Mouse (Mus musculus) CH12.LX (cell line): ENCODE data around the gene Ablim1. TPM values are rescaled to one million over a fixed set of nuclear protein-coding genes. Genes with fewer than 3 reads are reported as not detected.
A peak's percentile ranks its signal among the peaks of the same experiment; 100 is the strongest.

Experiments
- DNase-seq: peaks from one replicate; pipeline ENCODE4 v3.0.0-alpha.2; 2013; ENCODE audit errors: extremely low read depth
- H3K27ac ChIP-seq: 2 replicates; pipeline ENCODE4 v1.5.1; 2012; ENCODE audit warnings: low read depth, mild to moderate bottlenecking, control low read depth, moderate library complexity; ENCODE audit not compliant: insufficient read depth
- H3K27me3 ChIP-seq: replicated peaks from 2 replicates; pipeline ENCODE3; 2012; ENCODE audit warnings: inconsistent platforms
- H3K36me3 ChIP-seq, 2 experiments: replicated peaks in 1 of 2; 2 replicates each; pipeline versions ENCODE3 to v1.6.1; 2012; ENCODE audit warnings: inconsistent platforms in 1 of 2, low read length in 1 of 2, mild to moderate bottlenecking in 1 of 2, mixed read lengths in 1 of 2, moderate library complexity in 1 of 2; ENCODE audit not compliant: control insufficient read depth in 1 of 2, insufficient read depth in 1 of 2
- H3K4me1 ChIP-seq, 2 experiments: 2 replicates each; pipeline ENCODE4 v1.6.1; 2012; ENCODE audit warnings: inconsistent platforms in 1 of 2, moderate library complexity in 1 of 2; ENCODE audit not compliant: insufficient read depth in 2 of 2, control insufficient read depth in 1 of 2
- H3K4me2 ChIP-seq: 2 replicates; pipeline ENCODE4 v1.6.1; 2012; ENCODE audit warnings: low read depth, mild to moderate bottlenecking, control low read depth; ENCODE audit not compliant: poor library complexity, insufficient read depth, severe bottlenecking
- H3K4me3 ChIP-seq, 3 experiments: fragments of 150-350 bp in 1 of 3; sonication (generic) in 1 of 3; replicated peaks in 1 of 3; 2 replicates each; pipeline versions ENCODE3 to v1.5.1; 2011 to 2012; ENCODE audit warnings: low read depth in 2 of 3, low read length in 2 of 3, mild to moderate bottlenecking in 2 of 3, moderate library complexity in 2 of 3, control low read depth in 1 of 3, improper control_type of control experiment in 1 of 3, inconsistent platforms in 1 of 3, mixed read lengths in 1 of 3; ENCODE audit not compliant: poor library complexity in 1 of 3
- H3K79me2 ChIP-seq: replicated peaks from 2 replicates; pipeline ENCODE4 v1.6.1; 2012; ENCODE audit warnings: mild to moderate bottlenecking, moderate library complexity; ENCODE audit not compliant: control insufficient read depth, poor library complexity, insufficient read depth, severe bottlenecking; ENCODE audit errors: extremely low read depth
- H3K9ac ChIP-seq: 2 replicates; pipeline ENCODE4 v1.6.1; 2012; ENCODE audit warnings: low read depth, mild to moderate bottlenecking, control low read depth, moderate library complexity; ENCODE audit not compliant: insufficient read depth
- H3K9me3 ChIP-seq: replicated peaks from 2 replicates; pipeline ENCODE3; 2012; ENCODE audit warnings: low read length, inconsistent platforms, mixed read lengths
- BHLHE40 ChIP-seq: IDR thresholded peaks from 2 replicates; pipeline ENCODE4 v1.6.1; 2011; ENCODE audit warnings: mild to moderate bottlenecking, low read depth, low read length, improper control_type of control experiment
- CHD1 ChIP-seq: IDR thresholded peaks from 2 replicates; pipeline ENCODE4 v1.6.1; 2012; ENCODE audit warnings: low read depth, low read length, improper control_type of control experiment, inconsistent platforms
- CHD2 ChIP-seq: IDR thresholded peaks from 2 replicates; pipeline ENCODE4 v1.6.1; 2011; ENCODE audit warnings: low read length, improper control_type of control experiment
- CTCF ChIP-seq, 2 experiments: IDR thresholded peaks in 1 of 2; conservative IDR thresholded peaks in 1 of 2; 2 replicates each; pipeline ENCODE4 v1.5.1; 2011 to 2012; ENCODE audit warnings: low read depth in 2 of 2, low read length in 2 of 2, improper control_type of control experiment in 1 of 2, inconsistent platforms in 1 of 2, mild to moderate bottlenecking in 1 of 2, moderate library complexity in 1 of 2
- E2F4 ChIP-seq: IDR thresholded peaks from 2 replicates; pipeline ENCODE4 v1.6.1; 2011; ENCODE audit warnings: low read depth, low read length, improper control_type of control experiment; ENCODE audit not compliant: insufficient replicate concordance
- ELF1 ChIP-seq: IDR thresholded peaks from 2 replicates; pipeline ENCODE4 v1.6.1; 2014; ENCODE audit warnings: low read depth, mild to moderate bottlenecking, inconsistent platforms, low read length, improper control_type of control experiment
- EP300 ChIP-seq: IDR thresholded peaks from 2 replicates; pipeline ENCODE4 v1.6.1; 2011; ENCODE audit warnings: low read length, improper control_type of control experiment
- ETS1 ChIP-seq: conservative IDR thresholded peaks from 2 replicates; pipeline ENCODE4 v1.6.1; 2012; ENCODE audit warnings: low read depth, mild to moderate bottlenecking, inconsistent platforms, low read length, improper control_type of control experiment, moderate library complexity
- GABPA ChIP-seq: IDR thresholded peaks from 2 replicates; pipeline ENCODE4 v1.6.1; 2012; ENCODE audit warnings: low read depth, low read length, improper control_type of control experiment, inconsistent platforms; ENCODE audit not compliant: insufficient replicate concordance
- HCFC1 ChIP-seq: IDR thresholded peaks from 2 replicates; pipeline ENCODE4 v1.6.1; 2012; ENCODE audit warnings: low read depth, mild to moderate bottlenecking, inconsistent platforms, low read length, improper control_type of control experiment
- IRF4 ChIP-seq: IDR thresholded peaks from 2 replicates; pipeline ENCODE4 v1.6.1; 2014; ENCODE audit warnings: low read depth, mild to moderate bottlenecking, inconsistent platforms, low read length, improper control_type of control experiment
- JUN ChIP-seq: IDR thresholded peaks from 2 replicates; pipeline ENCODE4 v1.6.1; 2011; ENCODE audit warnings: low read depth, mild to moderate bottlenecking, low read length, improper control_type of control experiment, moderate library complexity; ENCODE audit not compliant: insufficient read depth
- JUND ChIP-seq: conservative IDR thresholded peaks from 2 replicates; pipeline ENCODE4 v1.6.1; 2011; ENCODE audit warnings: low read depth, low read length, improper control_type of control experiment
- KAT2A ChIP-seq: IDR thresholded peaks from 2 replicates; pipeline ENCODE4 v1.6.1; 2012; ENCODE audit warnings: low read length, improper control_type of control experiment, inconsistent platforms; ENCODE audit not compliant: insufficient replicate concordance
- MAFK ChIP-seq: IDR thresholded peaks from 2 replicates; pipeline ENCODE4 v1.6.1; 2011; ENCODE audit warnings: low read length, improper control_type of control experiment; ENCODE audit not compliant: insufficient replicate concordance
- MAX ChIP-seq: IDR thresholded peaks from 2 replicates; pipeline ENCODE4 v1.6.1; 2011; ENCODE audit warnings: low read length, improper control_type of control experiment
- MAZ ChIP-seq: IDR thresholded peaks from 2 replicates; pipeline ENCODE4 v1.6.1; 2012; ENCODE audit warnings: low read depth, mild to moderate bottlenecking, inconsistent platforms, low read length, improper control_type of control experiment, moderate library complexity
- MEF2A ChIP-seq: IDR thresholded peaks from 2 replicates; pipeline ENCODE4 v1.6.1; 2014; ENCODE audit warnings: low read depth, mild to moderate bottlenecking, inconsistent platforms, low read length, improper control_type of control experiment, borderline replicate concordance
- MXI1 ChIP-seq: IDR thresholded peaks from 2 replicates; pipeline ENCODE4 v1.6.1; 2011; ENCODE audit warnings: mild to moderate bottlenecking, low read depth, low read length, improper control_type of control experiment
- MYC ChIP-seq: IDR thresholded peaks from 2 replicates; pipeline ENCODE4 v1.6.1; 2011; ENCODE audit warnings: low read depth, mild to moderate bottlenecking, improper control_type of control experiment, low read length
- NELFE ChIP-seq: IDR thresholded peaks from 2 replicates; pipeline ENCODE4 v1.6.1; 2011; ENCODE audit warnings: low read depth, low read length, improper control_type of control experiment
- NRF1 ChIP-seq: IDR thresholded peaks from 2 replicates; pipeline ENCODE4 v1.6.1; 2014; ENCODE audit warnings: low read depth, mild to moderate bottlenecking, inconsistent platforms, low read length, improper control_type of control experiment, moderate library complexity
- PAX5 ChIP-seq: IDR thresholded peaks from 2 replicates; pipeline ENCODE4 v1.6.1; 2012; ENCODE audit warnings: low read length, inconsistent platforms, mixed read lengths
- POLR2A ChIP-seq: IDR thresholded peaks from 2 replicates; pipeline ENCODE4 v1.6.1; 2011; ENCODE audit warnings: low read depth, mild to moderate bottlenecking, improper control_type of control experiment, low read length
- POLR2AphosphoS2 ChIP-seq: IDR thresholded peaks from 2 replicates; pipeline ENCODE4 v1.6.1; 2011; ENCODE audit warnings: low read depth, low read length, improper control_type of control experiment
- RAD21 ChIP-seq: IDR thresholded peaks from 2 replicates; pipeline ENCODE4 v1.6.1; 2011; ENCODE audit warnings: low read depth, mild to moderate bottlenecking, low read length, improper control_type of control experiment, moderate library complexity
- RCOR1 ChIP-seq: conservative IDR thresholded peaks from 2 replicates; pipeline ENCODE4 v1.6.1; 2012; ENCODE audit warnings: low read depth, mild to moderate bottlenecking, inconsistent platforms, low read length, improper control_type of control experiment
- SIN3A ChIP-seq: IDR thresholded peaks from 2 replicates; pipeline ENCODE4 v1.6.1; 2012; ENCODE audit warnings: low read length, improper control_type of control experiment, inconsistent platforms
- SMC3 ChIP-seq: IDR thresholded peaks from 2 replicates; pipeline ENCODE4 v1.6.1; 2011; ENCODE audit warnings: low read depth, low read length, improper control_type of control experiment
- TBP ChIP-seq: conservative IDR thresholded peaks from 2 replicates; pipeline ENCODE4 v1.6.1; 2011; ENCODE audit warnings: low read depth, low read length, improper control_type of control experiment
- TCF12 ChIP-seq: IDR thresholded peaks from 2 replicates; pipeline ENCODE4 v1.6.1; 2014; ENCODE audit warnings: low read depth, mild to moderate bottlenecking, inconsistent platforms, low read length, improper control_type of control experiment
- UBTF ChIP-seq: IDR thresholded peaks from 2 replicates; pipeline ENCODE4 v1.6.1; 2012; ENCODE audit warnings: low read depth, mild to moderate bottlenecking, inconsistent platforms, low read length, improper control_type of control experiment, moderate library complexity
- USF1 ChIP-seq: IDR thresholded peaks from 2 replicates; pipeline ENCODE4 v1.6.1; 2014; ENCODE audit warnings: low read depth, mild to moderate bottlenecking, inconsistent platforms, low read length, improper control_type of control experiment
- USF2 ChIP-seq: conservative IDR thresholded peaks from 2 replicates; pipeline ENCODE4 v1.6.1; 2011; ENCODE audit warnings: low read depth, low read length, improper control_type of control experiment
- ZC3H11A ChIP-seq: IDR thresholded peaks from 2 replicates; pipeline ENCODE4 v1.6.1; 2012; ENCODE audit warnings: low read depth, mild to moderate bottlenecking, inconsistent platforms, low read length, improper control_type of control experiment
- ZKSCAN1 ChIP-seq: IDR thresholded peaks from 2 replicates; pipeline ENCODE4 v1.6.1; 2012; ENCODE audit warnings: low read depth, inconsistent platforms, low read length, improper control_type of control experiment, borderline replicate concordance
- ZMIZ1 ChIP-seq: IDR thresholded peaks from 2 replicates; pipeline ENCODE4 v1.6.1; 2012; ENCODE audit warnings: low read depth, mild to moderate bottlenecking, inconsistent platforms, low read length, improper control_type of control experiment
- ZNF384 ChIP-seq: IDR thresholded peaks from 2 replicates; pipeline ENCODE4 v1.6.1; 2012; ENCODE audit warnings: low read depth, low read length, improper control_type of control experiment, inconsistent platforms
- dilution Hi-C: fragments of 300-500 bp; cut with MboI; formaldehyde crosslinking; loops from 2 replicates; pipeline ENCODE4 v1.14.3; 2020; ENCODE audit warnings: low sequenced_read_pairs; ENCODE audit not compliant: extremely low pct_unique_long_range_greater_than_20kb, extremely low pct_ligation_motif_present
- in situ Hi-C: fragments of 300-500 bp; cut with MboI; formaldehyde crosslinking; loops from 3 replicates; pipeline ENCODE4 v1.14.3; 2019; ENCODE audit warnings: low sequenced_read_pairs, low pct_ligation_motif_present, low pct_unique_long_range_greater_than_20kb, mixed read lengths
- polyA plus RNA-seq: library from polyadenylated mRNA; unstranded; fragments of >175 nt; gene quantifications from 2 replicates; pipeline ENCODE4 v1.2.1, GENCODE M21; 2012; ENCODE audit warnings: low read depth; ENCODE audit not compliant: insufficient read length
- total RNA-seq, 2 experiments: library from RNA; depleted of rRNA; stranded (reverse); fragments of 300-350 nt in 1 of 2; fragments of >200 nt in 1 of 2; gene quantifications; 2 replicates each; pipeline ENCODE4 v1.2.3; 2012 to 2014

Ablim1 gene
- total and polyA plus RNA-seq, 3 experiments: 0.85 to 2.4 (median 2.0) TPM

DNA sequence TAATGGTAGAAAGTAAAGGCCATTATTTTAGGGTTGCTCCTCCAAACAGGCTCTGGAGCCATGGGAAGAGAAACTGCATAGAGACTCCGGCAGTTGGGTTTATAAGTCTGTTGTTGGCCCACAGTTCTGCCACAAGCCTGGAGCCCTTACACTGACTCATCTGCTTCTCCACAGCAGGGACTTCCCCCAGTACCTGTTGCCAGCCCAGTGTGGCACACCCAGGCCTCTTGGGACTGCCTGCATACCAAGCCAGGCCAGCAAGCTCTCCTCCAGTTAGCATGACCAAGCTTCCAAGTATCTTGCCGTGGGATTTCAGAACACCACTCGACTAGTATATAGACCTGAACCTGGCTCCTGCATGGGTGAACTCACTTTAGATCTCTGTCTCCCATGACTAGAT, 299.9 kb downstream of the Ablim1 start:
- Histone ChIP-seq H3K9ac (peak overlapping the region; percentile 80), H3K27ac (peak overlapping the region; percentile 98), H3K9me3 (no peaks in the 10 kb centered on the region), H3K4me2 (peak overlapping the region; percentile 96), H3K4me3 (no peak overlapping the region), H3K36me3 (no peaks in the 10 kb centered on the region), H3K4me1 (peaks cover 41 to 71% of the 10 kb centered on the region in 2 experiments), H3K27me3 (no peaks in the 10 kb centered on the region), H3K79me2 (no peaks in the 10 kb centered on the region)
- TF ChIP-seq UBTF (0 out of 2 replicates have a peak, but pooled peaks have one; percentile 46), RAD21 (no peak), EP300 (peak; percentile 85), ZNF384 (no peak), KAT2A (no peak), TCF12 (peak; percentile 89), IRF4 (peak; percentile 78), ZC3H11A (no peak), GABPA (no peak), USF2 (no peak), MAFK (no peak), CHD1 (no peak), CHD2 (0 out of 2 replicates have a peak, but pooled peaks have one; percentile 40), NRF1 (no peak), POLR2A (no peak), USF1 (no peak), MAZ (no peak), ZKSCAN1 (no peak), SIN3A (peak; percentile 22; the same call in 1 of the 2 replicates), POLR2AphosphoS2 (no peak), MYC (no peak; the same call in 1 of the 2 replicates), MEF2A (peak; percentile 71; the same call in 1 of the 2 replicates), RCOR1 (no peak), JUND (no peak), NELFE (no peak), SMC3 (no peak), ETS1 (peak; percentile 90), BHLHE40 (peak; percentile 86), CTCF (conservative IDR thresholded peaks at IDR 0.05 in 1 of 2, IDR thresholded peaks at IDR 0.05 in 1 of 2; ENCODE audit: low read depth in 2 of 2, low read length in 2 of 2) (no peak), PAX5 (no peak), MXI1 (no peak), JUN (peak; percentile 60), ZMIZ1 (no peak), ELF1 (no peak), MAX (no peak), E2F4 (no peak), TBP (no peak; the same call in 1 of the 2 replicates), HCFC1 (no peak)
- dilution Hi-C loops: no loop called here
- in situ Hi-C loops: no loop called here
- DNase-seq: peak; percentile 82
